Mouse (Mus musculus) hematopoietic multipotent progenitor cell, adult 10-12 weeks (in vitro differentiated cells): ENCODE measurements around the gene Gm9044. TPM values are rescaled to one million over a fixed set of nuclear protein-coding genes. Genes with fewer than 3 reads are reported as not detected.

Experiments used
- polyA plus RNA-seq: library from polyadenylated mRNA; stranded (reverse); fragments of >175 nt; gene quantifications from 2 replicates; pipeline ENCODE4 v1.2.3, GENCODE M21; 2012; ENCODE audit warnings: low replicate concordance

Gm9044 gene
- polyA plus RNA-seq: not detected in 2 replicates

GRCm38 (mm10) chr10:118332308-118332707 lies at the start of gene Gm9044:
Gene Gm9044, minus strand, starts transcription at chr10:118332408.

GRCm38 (mm10) chr10:118354005-118354404 lies 21.8 kb upstream of the Gm9044 start, which contains the start of gene Gm9049:
Gene Gm9049, minus strand, starts transcription at chr10:118354105.

GRCm38 (mm10) chr10:118348579-118348978 lies 16.4 kb upstream of the Gm9044 start, which contains the start of gene Gm9048:
Gene Gm9048, minus strand, starts transcription at chr10:118348679.

DNA sequence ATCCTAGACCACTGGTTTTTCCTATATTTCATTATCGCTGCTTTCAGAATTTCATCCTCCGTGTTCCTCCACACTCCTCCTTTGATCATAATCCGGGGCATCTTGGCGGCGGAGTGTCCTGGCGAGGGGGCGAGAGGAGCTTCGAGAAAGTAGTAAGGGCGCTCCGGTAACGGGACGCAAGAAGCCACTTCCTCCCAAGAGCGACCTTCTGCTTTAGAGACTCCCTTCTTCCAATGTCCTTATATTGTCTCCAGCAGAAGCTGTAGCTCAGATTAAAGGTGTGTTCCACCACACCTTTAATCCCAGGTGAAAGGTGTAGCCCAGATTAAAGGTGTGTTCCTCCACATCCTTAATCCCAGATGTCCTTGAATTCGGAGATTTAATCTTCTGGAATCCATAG lies 10.9 kb upstream of the Gm9044 start, which contains the start of gene Gm9046:
Gene Gm9046 (minus strand): TSS at position 101 of the 400 bp plus-strand sequence.

GRCm38 (mm10) chr10:118337731-118338130 lies 5.5 kb upstream of the Gm9044 start, which contains the start of gene Gm9045:
Gene Gm9045, minus strand, starts transcription at chr10:118337831.

DNA sequence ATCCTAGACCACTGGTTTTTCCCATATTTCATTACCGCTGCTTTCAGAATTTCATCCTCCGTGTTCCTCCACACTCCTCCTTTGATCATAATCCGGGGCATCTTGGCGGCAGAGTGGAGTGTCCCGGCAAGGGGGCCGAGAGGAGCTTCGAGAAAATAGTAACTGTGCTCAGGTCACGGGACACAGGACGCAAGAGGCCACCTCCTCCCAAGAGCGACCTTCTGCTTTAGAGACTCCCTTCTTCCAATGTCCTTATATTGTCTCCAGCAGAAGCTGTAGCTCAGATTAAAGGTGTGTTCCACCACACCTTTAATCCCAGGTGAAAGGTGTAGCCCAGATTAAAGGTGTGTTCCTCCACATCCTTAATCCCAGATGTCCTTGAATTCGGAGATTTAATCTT lies 5.3 kb downstream of the Gm9044 start, which contains the start of gene Gm9040:
Gene Gm9040 (minus strand): TSS at position 101 of the 400 bp plus-strand sequence.

DNA sequence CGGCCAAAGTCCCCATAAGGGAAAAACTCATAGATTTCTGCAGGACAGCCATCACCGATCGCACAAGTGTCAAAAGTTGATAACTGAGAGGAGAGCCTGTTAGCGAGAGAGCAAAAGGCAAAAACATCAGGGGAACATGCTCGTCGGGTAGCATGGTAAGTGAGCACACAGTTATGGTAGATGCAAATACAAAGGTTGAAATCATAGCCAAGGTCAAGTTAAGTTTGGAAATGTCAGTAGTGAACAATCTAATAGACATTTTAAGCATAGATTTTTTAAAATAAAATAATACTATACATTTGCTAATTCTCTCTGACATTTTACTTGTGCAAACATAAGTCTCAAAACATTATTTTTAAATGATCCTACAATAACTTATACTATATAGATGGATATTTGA lies 37.3 kb downstream of the Gm9044 start, which contains the start of gene Iltifb:
Gene Iltifb (minus strand): TSS at position 101 of the 400 bp plus-strand sequence.

Other genes starting within 250 kb of the Gm9044 start
- 12.9 and 30.3 TPM in 2 replicates for gene Mdm1, start 190.6 kb downstream of the Gm9044 start, polyA plus RNA-seq
- not detected in 2 replicates for gene Il22, start 127.5 kb downstream of the Gm9044 start, polyA plus RNA-seq
- gene Gm32717, start 91.6 kb downstream of the Gm9044 start, polyA plus RNA-seq: not detected in 2 replicates
- not detected in 2 replicates for gene Gm32802, start 73.7 kb downstream of the Gm9044 start, polyA plus RNA-seq
- not detected in 2 replicates for gene Iltifb, start 37.4 kb downstream of the Gm9044 start, polyA plus RNA-seq
- not detected in 2 replicates for gene Gm9040, start 5.4 kb downstream of the Gm9044 start, polyA plus RNA-seq
- gene Gm9045, start 5.4 kb upstream of the Gm9044 start, polyA plus RNA-seq: not detected in 2 replicates
- not detected in 2 replicates for gene Gm9046, start 10.8 kb upstream of the Gm9044 start, polyA plus RNA-seq
- gene Gm9048, start 16.3 kb upstream of the Gm9044 start, polyA plus RNA-seq: not detected in 2 replicates
- gene Gm9049, start 21.7 kb upstream of the Gm9044 start, polyA plus RNA-seq: not detected in 2 replicates
- gene Ifng, start 108.6 kb upstream of the Gm9044 start, polyA plus RNA-seq: 0.23 and 0.55 TPM in 2 replicates